Mouse (Mus musculus) stomach, postnatal 0 days (tissue): ENCODE results near the gene Pik3ca.

Source experiments
- CTCF ChIP-seq: IDR thresholded peaks from 2 replicates; pipeline ENCODE4 v1.5.1; 2016; ENCODE audit warnings: antibody characterized with exemption, low read depth, mild to moderate bottlenecking, moderate library complexity
- EP300 ChIP-seq: optimal IDR thresholded peaks from 2 replicates; pipeline ENCODE3; 2016; ENCODE audit warnings: antibody characterized with exemption

GRCm38 (mm10) chr3:32428361-32428760, 30.9 kb downstream of the Pik3ca start:
- no peak for TF ChIP-seq EP300
- TF ChIP-seq CTCF, result no peak
